Mouse (Mus musculus) adipose tissue, adult 10 weeks (tissue): ENCODE measurements around the gene Rasl11a. TPM values are rescaled to one million over a fixed set of nuclear protein-coding genes. Genes with fewer than 3 reads are reported as not detected.

Experiments
- polyA plus RNA-seq: library from polyadenylated mRNA; stranded (reverse); fragments of 350-450 nt; fragmentation: Illumina TruSeq; extraction: RNeasy Lipid Tissue Mini Kit (QIAGEN cat#74804); gene quantifications from one replicate; pipeline ENCODE4 v1.2.3, GENCODE M21; 2014; ENCODE audit warnings: low read depth, low replicate concordance

The Rasl11a gene
- polyA plus RNA-seq, result 19.6 TPM

GRCm38 (mm10) chr5:146844945-146845365 is at the start of gene Rasl11a:
Gene Rasl11a (plus strand): TSS chr5:146845071.

DNA sequence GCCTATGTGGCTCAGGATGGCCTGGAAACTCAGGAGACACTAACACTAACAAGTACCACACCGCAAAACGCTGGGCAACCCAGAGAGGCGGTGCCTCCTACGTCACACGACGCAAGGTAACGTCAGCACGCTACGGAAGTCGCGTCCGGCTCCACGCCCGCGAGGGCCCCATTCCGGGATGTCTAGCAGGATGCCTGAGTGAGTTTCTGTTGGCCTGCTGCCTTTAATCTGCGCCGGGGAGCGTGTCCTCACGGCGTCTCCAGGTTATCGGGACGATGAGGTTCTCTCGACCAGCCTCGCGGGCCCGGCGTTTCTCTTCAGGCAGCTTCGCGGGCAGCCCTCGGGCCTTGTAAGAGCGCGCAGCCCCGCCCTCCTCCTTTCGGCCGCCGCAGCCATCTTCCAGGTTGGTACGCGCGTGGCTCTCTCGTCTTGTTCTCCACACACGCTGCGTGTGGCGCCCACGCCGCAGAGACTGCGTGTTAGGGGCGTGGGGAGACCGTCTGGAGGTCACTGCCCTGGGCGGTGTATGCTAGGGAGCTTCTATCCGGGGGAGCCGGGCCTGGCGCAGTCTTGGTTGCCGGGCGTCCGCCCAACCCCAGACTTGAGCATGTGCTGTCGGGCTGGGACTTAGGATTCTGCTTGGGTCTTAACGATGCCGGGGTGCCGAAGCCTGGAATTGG is 12.0 kb upstream of the Rasl11a start, which contains the start of gene Rpl21:
Gene Rpl21, plus strand, starts transcription at position 122 of the 680 bp plus-strand sequence.

Other genes starting within 250 kb of the Rasl11a start
- 31.1 TPM for gene Usp12, start 50.1 kb upstream of the Rasl11a start, polyA plus RNA-seq
- 988 TPM for gene Rpl21, start 12.2 kb upstream of the Rasl11a start, polyA plus RNA-seq
- 37.3 TPM for gene Gtf3a, start 103.6 kb downstream of the Rasl11a start, polyA plus RNA-seq
- gene Mtif3, start 118.7 kb downstream of the Rasl11a start, polyA plus RNA-seq, result 18.9 TPM
- 12.5 TPM for gene Lnx2, start 231.5 kb downstream of the Rasl11a start, polyA plus RNA-seq
- gene Polr1d, start 232.0 kb downstream of the Rasl11a start, polyA plus RNA-seq, result 136 TPM